Mouse (Mus musculus) lung, postnatal 0 days (tissue): Measurements from ENCODE around the gene Cycs. TPM values are rescaled to one million over a fixed set of nuclear protein-coding genes. Genes with fewer than 3 reads are reported as not detected.
A peak's percentile ranks its signal among the peaks of the same experiment; 100 is the strongest.

ENCODE experiments used
- ATAC-seq: fragments of 200-750 bp; cut with Nextera tagmentation; 2 replicates; pipeline ENCODE4 v1.8.0; 2017; ENCODE audit warnings: moderate library complexity
- DNase-seq: peaks from one replicate; pipeline ENCODE4 v3.0.0-alpha.2; 2016; ENCODE audit warnings: low spot score
- H3K27ac ChIP-seq: fragments of 300-500 bp; sonication (generic); 2 replicates; pipeline ENCODE4 v1.5.1; 2014; ENCODE audit warnings: antibody characterized with exemption, mild to moderate bottlenecking, low read length, mixed read lengths
- H3K27me3 ChIP-seq: fragments of 300-500 bp; sonication (generic); replicated peaks from 2 replicates; pipeline ENCODE4 v1.6.1; 2014; ENCODE audit warnings: low read length, mixed read lengths; ENCODE audit not compliant: insufficient read depth
- H3K36me3 ChIP-seq: fragments of 300-500 bp; sonication (generic); 2 replicates; pipeline ENCODE4 v1.6.1; 2014; ENCODE audit warnings: low read length, mixed read lengths; ENCODE audit not compliant: insufficient read depth
- H3K4me1 ChIP-seq: fragments of 300-500 bp; sonication (generic); 2 replicates; pipeline ENCODE4 v1.6.1; 2014; ENCODE audit warnings: antibody characterized with exemption, low read depth, low read length, mixed read lengths; ENCODE audit not compliant: insufficient read depth
- H3K4me2 ChIP-seq: fragments of 300-500 bp; sonication (generic); replicated peaks from 2 replicates; pipeline ENCODE4 v1.6.1; 2014; ENCODE audit warnings: low read depth, mild to moderate bottlenecking, low read length, moderate library complexity, mixed read lengths
- H3K4me3 ChIP-seq: fragments of 300-500 bp; sonication (generic); 2 replicates; pipeline ENCODE4 v1.5.1; 2014; ENCODE audit warnings: low read depth, low read length
- H3K9ac ChIP-seq: fragments of 300-500 bp; sonication (generic); replicated peaks from 2 replicates; pipeline ENCODE4 v1.6.1; 2014; ENCODE audit warnings: low read depth, mild to moderate bottlenecking
- H3K9me3 ChIP-seq: fragments of 300-500 bp; sonication (generic); 2 replicates; pipeline ENCODE4 v1.6.1; 2016; ENCODE audit warnings: low read length, mixed read lengths
- CTCF ChIP-seq: IDR thresholded peaks from 2 replicates; pipeline ENCODE4 v1.5.1; 2016; ENCODE audit warnings: antibody characterized with exemption, mild to moderate bottlenecking
- EP300 ChIP-seq: IDR thresholded peaks from 2 replicates; pipeline ENCODE4 v1.6.1; 2016; ENCODE audit warnings: antibody characterized with exemption, mild to moderate bottlenecking, control low read depth
- WGBS: fragments of 180-500 bp; shearing (Covaris S2); extraction: QIAGEN DNeasy Blood & Tissue Kit; methylation state at CpG from one replicate; pipeline ENCODE4 v1.1.7; 2014; 5-methylcytosine and 5-hydroxymethylcytosine counted together
- polyA plus RNA-seq: library from polyadenylated mRNA; unstranded; fragments of >200 nt; fragmentation: Nextera tagmentation; extraction: Ambion mirVana; gene quantifications from 2 replicates; pipeline ENCODE4 v1.2.1, GENCODE M21; 2015

The Cycs gene
- polyA plus RNA-seq, 1 experiment from 2014 or later, result 39.3 TPM

DNA sequence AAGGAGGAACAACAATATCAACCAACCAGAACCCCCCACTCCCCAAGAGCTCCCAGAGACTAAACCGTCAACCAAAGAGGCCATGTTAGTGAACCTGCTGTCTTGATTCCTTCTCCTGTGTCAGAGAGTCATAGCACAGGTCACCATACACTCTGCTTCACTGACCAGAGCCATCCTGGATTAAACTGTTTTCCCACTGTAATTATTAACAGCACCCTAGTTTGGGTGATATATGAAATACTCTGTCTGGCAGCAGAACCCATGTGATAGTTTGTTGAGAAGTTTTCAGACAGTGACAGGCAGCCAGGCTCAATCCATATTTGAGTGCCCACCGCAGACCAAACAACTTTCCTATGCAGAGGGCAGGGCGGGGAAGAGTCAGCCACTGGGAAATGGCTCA lies 31.0 kb downstream of the Cycs start:
- H3K27ac ChIP-seq, result no peak overlapping the region

DNA sequence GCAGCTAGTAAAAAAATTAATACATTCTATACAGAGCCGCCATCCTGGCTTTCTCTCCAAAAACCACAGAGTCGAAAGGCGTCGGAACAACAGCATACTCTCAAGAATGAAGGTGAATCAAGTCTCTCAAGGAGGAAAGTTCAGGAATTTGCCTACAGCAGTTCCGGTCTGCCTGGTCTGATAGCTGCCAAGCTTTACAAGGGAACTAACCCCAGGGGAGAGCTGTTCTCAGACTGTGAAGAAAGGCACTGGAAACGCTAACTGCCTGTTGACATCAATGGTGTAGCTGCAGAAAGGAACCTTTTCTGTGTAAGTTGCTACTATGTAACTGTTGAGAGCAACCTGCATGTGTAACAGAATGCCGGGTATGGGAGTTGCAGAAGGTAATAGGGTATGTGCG lies 34.4 kb downstream of the Cycs start:
- Histone ChIP-seq H3K4me2 (no peak overlapping the region), H3K36me3 (no peaks in the 10 kb centered on the region), H3K4me1 (no peaks in the 10 kb centered on the region), H3K9me3 (no peaks in the 10 kb centered on the region), H3K27me3 (no peaks in the 10 kb centered on the region), H3K27ac (no peak overlapping the region), H3K4me3 (no peak overlapping the region), H3K9ac (no peak overlapping the region)
- no peak for DNase-seq
- TF ChIP-seq EP300, result no peak
- no peak for TF ChIP-seq CTCF
- no peak for ATAC-seq
- WGBS, result 68% methylated on average over 8 of the region's 8 CpGs

More for the DNA sequence above, 31.0 kb downstream of the Cycs start:
- TF ChIP-seq CTCF, result no peak
- TF ChIP-seq EP300, result no peak
- no peak overlapping the region for H3K9ac ChIP-seq
- no peak overlapping the region for H3K4me3 ChIP-seq
- no peak for DNase-seq
- no peak overlapping the region for H3K4me2 ChIP-seq
- no peaks in the 10 kb centered on the region for H3K9me3 ChIP-seq
- no peak for ATAC-seq
- no peaks in the 10 kb centered on the region for H3K27me3 ChIP-seq
- H3K4me1 ChIP-seq, result no peaks in the 10 kb centered on the region
- 79% methylated on average over 3 of the region's 3 CpGs for WGBS
- H3K36me3 ChIP-seq, result no peaks in the 10 kb centered on the region

DNA sequence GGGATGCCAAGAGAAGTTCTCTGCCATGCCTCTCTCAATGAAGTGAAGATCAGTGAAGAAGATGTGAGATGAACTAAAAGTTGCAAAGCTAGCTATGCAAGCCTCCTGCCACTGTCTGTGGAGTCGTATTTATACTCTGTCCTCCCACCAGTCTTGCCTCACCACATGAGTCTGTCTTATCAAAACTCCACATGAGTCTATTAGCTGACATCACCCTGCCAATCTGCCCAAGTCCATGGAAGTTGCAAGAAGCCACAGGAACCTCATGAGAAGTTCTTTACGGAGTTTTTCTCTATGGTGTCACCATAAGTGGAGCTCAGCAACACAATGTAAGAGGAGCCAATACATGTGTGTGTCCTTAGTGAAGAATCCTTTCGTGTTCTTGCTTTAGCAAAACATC lies 35.3 kb downstream of the Cycs start:
- no peaks in the 10 kb centered on the region for H3K27me3 ChIP-seq
- H3K4me1 ChIP-seq, result no peaks in the 10 kb centered on the region
- 83% methylated on average over 3 of the region's 3 CpGs for WGBS
- no peak overlapping the region for H3K4me3 ChIP-seq
- no peak overlapping the region for H3K27ac ChIP-seq
- H3K36me3 ChIP-seq, result no peaks in the 10 kb centered on the region
- DNase-seq, result no peak
- no peak for TF ChIP-seq CTCF
- no peak for TF ChIP-seq EP300
- no peak overlapping the region for H3K9ac ChIP-seq
- no peaks in the 10 kb centered on the region for H3K9me3 ChIP-seq
- ATAC-seq, result no peak
- no peak overlapping the region for H3K4me2 ChIP-seq

DNA sequence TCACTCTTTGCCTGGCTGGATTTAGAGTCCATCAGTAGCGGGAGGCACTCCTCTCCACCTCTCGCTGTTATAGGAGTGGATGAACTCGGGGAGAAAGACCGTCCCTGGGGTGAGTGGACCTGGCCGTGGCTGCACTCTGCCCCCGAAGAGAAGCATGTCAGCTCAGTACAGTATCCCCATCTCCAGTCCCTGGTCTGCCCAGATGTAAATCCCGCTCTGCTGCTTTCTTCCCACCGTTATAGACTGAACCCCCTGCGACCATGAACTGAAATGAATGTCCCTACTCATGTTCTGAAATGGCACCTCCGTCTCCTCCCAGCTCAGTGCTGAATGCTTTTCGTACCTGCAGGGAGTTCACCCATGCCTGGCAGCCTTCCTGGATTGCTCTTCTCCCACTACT lies 37.1 kb downstream of the Cycs start:
- WGBS, result 82% methylated on average over 11 of the region's 11 CpGs
- no peaks in the 10 kb centered on the region for H3K36me3 ChIP-seq
- DNase-seq (no peak), ATAC-seq (no peak)
- H3K27ac ChIP-seq, result no peak overlapping the region
- no peaks in the 10 kb centered on the region for H3K9me3 ChIP-seq
- no peaks in the 10 kb centered on the region for H3K27me3 ChIP-seq
- H3K4me1 ChIP-seq, result no peaks in the 10 kb centered on the region
- no peak overlapping the region for H3K9ac ChIP-seq
- H3K4me2 ChIP-seq, result no peak overlapping the region
- no peak for TF ChIP-seq EP300
- TF ChIP-seq CTCF, result no peak
- no peak overlapping the region for H3K4me3 ChIP-seq

DNA sequence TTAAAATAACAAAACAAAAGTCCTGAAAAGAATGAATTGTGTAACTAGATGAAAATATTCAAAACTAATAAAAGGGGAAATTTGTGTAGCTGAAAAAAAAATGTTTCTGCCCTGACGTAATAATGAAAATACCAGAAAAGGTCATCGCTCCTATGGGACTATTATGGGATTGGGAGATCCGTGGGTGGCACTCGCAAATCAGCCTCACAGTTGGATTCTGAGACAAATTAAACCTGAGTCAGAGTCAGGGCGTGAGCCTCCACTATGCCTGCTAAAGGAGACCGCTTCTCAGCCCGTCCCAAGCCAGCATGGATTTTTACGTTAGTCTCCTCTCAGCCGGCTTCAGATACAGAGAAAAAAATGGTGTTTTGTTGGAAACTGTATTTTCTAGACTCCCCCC lies 38.9 kb downstream of the Cycs start:
- Histone ChIP-seq H3K27me3 (no peaks in the 10 kb centered on the region), H3K4me2 (no peak overlapping the region), H3K36me3 (no peaks in the 10 kb centered on the region), H3K27ac (no peak overlapping the region), H3K4me3 (no peak overlapping the region), H3K9me3 (no peaks in the 10 kb centered on the region), H3K4me1 (no peaks in the 10 kb centered on the region), H3K9ac (no peak overlapping the region)
- TF ChIP-seq CTCF, result no peak
- no peak for TF ChIP-seq EP300
- DNase-seq (no peak), ATAC-seq (no peak)
- WGBS, result 71% methylated on average over 9 of the region's 9 CpGs

DNA sequence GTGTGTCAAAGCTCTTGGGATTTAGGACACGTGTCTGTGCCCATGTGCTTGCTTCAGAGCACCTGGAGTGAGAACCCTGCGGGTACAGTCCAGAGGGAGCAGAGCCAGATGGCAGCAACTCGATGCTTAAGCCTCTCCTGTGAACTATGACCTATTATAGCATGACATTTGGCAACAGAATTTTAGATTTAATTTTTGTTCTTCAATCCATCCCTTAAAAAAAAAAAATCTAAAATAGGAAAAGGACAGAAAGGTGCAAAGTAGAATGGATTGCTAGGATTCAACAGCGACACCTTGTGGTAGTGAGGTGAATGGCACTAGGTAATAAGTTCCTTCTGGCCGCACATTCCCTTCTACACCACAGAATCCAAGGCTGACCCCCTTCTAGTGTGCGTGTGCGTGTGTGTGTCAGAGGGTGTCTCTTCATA lies 39.7 kb downstream of the Cycs start:
- H3K27ac ChIP-seq, result no peak overlapping the region
- DNase-seq (peak; percentile 59), ATAC-seq (no peak)
- H3K27me3 ChIP-seq, result no peaks in the 10 kb centered on the region
- no peaks in the 10 kb centered on the region for H3K9me3 ChIP-seq
- no peak for TF ChIP-seq EP300
- peak; percentile 96 for TF ChIP-seq CTCF
- H3K36me3 ChIP-seq, result no peaks in the 10 kb centered on the region
- H3K4me3 ChIP-seq, result no peak overlapping the region
- H3K4me1 ChIP-seq, result no peaks in the 10 kb centered on the region
- H3K4me2 ChIP-seq, result no peak overlapping the region
- H3K9ac ChIP-seq, result no peak overlapping the region
- WGBS, result 29% methylated on average over 7 of the region's 7 CpGs

DNA sequence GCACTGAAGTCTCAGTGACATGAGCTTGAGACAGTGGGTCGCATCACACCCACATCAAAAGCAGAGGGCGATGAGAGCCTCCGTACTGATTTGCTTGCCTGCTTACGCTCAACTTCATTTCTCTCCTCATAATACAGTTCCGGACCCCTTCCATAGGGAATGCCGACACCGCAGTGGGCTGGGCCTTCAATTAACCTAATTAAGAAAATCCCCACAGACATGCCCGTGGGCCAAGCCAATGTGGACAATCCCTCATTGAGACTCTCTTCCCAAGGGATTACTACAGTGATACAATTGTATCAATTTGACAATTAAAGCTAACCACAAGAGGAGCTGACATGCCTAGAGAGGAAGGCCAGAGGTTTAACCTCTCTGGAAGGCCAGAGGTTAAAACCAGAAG lies 40.5 kb downstream of the Cycs start:
- Histone ChIP-seq H3K9me3 (no peaks in the 10 kb centered on the region), H3K4me1 (no peaks in the 10 kb centered on the region), H3K4me3 (no peak overlapping the region), H3K27ac (no peak overlapping the region), H3K36me3 (no peaks in the 10 kb centered on the region), H3K9ac (no peak overlapping the region), H3K27me3 (no peaks in the 10 kb centered on the region), H3K4me2 (no peak overlapping the region)
- WGBS, result 88% methylated on average over 8 of the region's 8 CpGs
- DNase-seq (no peak), ATAC-seq (no peak)
- TF ChIP-seq CTCF, result no peak
- no peak for TF ChIP-seq EP300
